Mouse (Mus musculus) gastrocnemius, adult 8-10 months (tissue): ENCODE measurements around the gene Drg2. TPM values are rescaled to one million over a fixed set of nuclear protein-coding genes. Genes with fewer than 3 reads are reported as not detected.
"Not testable (repeated sequence)": the region's sequence is repeated elsewhere in the genome, so short reads cannot be mapped to it uniquely, and the experiment has no call there.

ENCODE experiments used
- DNase-seq, 2 experiments: peaks; one replicate each; pipeline ENCODE4 v3.0.0; 2022; ENCODE audit warnings: low spot score in 2 of 2
- total RNA-seq, 4 experiments: library from RNA; stranded (reverse); gene quantifications; 2 replicates each; pipeline ENCODE4 v1.2.4; 2022

The Drg2 gene
- total RNA-seq = 10 to 100 TPM; 21.6 to 24.9 (median 22.7) TPM

DNA sequence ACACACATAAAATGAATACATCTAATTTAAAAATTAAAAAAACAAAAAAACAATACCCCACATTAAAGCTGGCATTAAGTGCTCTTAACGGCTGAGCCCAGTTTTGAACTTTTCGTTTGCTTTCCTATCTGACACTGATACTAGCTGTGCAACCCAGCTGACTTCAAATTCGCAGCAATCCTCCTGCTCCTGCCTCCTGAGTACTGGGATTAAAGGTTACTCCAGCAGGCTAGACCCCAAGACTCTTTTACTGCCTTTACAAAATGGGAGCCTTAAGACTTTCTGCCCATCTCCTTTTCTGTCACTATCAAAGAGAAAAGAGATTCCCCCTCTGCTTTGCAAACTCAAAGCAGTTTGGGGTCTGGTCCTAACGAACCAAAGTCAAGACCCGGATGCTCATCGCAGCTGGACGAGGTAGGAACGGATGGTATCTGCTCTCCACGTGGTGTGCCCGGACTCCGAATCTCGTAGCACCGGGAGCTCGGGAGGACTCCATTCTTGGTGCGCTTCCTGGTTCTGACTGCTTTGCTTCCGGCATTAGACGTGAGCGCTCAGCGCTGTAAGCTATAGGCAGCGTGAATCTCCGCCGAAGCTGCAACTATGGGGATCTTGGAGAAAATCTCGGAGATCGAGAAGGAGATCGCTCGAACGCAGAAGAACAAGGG is at the start of gene Drg2:
Gene Drg2 (plus strand): TSS at position 512 of the 665 bp plus-strand sequence.
- DNase-seq = peak; percentile 70 to 77

DNA sequence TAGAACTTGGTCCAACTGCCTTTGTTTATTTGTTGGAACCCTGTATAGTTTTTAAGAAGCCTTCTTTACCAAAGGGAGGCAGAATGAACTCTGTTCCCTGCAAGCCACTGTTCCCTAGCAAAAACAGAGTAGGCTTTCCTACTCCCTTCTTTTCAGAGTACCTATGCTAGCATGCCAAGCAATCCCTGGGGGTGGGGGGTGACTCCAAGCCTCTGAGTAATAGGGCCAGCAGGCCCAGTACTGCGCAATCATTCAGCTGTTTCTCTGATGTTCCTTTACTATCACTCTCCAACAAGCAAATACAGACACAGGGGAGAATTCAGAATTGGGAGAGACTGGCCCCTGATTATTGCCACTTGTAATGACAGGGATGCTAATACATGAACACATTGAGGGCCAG is 47.8 kb upstream of the Drg2 start:
- DNase-seq = no peak

DNA sequence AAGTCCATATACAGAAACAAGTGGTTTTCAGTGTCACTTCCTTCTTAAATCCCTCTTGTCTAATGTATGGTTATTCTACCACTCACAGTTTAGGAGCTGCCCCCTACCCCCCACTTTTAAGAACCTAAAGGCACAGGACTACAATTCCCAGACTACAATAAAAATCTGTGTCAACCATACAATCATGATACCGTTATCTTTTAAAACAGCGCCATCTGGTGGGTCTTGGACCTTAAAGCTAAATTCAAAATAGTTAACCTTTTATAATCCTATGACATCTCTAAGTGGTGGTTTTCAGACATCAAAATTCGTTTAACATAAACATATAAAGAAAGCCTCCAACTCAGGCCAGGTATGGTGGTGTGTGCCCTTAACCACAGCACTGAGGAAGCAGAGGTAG is 42.2 kb upstream of the Drg2 start:
- DNase-seq = peak; percentile 20 to 24

DNA sequence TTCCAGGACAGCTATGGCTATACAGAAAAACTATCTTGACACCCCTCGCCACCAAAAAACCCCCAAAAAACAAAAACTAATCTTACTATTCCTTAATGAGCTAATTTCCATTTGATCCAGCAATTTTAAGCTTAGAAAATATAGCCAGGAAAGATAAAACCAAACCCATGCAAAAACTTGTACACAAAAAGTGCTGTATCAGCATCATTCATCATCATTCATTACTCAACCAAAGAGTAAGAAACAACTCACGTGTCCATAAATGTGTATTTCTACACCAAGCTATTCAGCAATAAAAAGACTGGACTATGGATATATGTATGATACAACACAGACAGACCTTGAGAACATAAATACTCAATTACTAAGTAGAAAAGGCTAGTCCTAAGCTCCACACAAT is 41.5 kb upstream of the Drg2 start:
- no peak for DNase-seq

DNA sequence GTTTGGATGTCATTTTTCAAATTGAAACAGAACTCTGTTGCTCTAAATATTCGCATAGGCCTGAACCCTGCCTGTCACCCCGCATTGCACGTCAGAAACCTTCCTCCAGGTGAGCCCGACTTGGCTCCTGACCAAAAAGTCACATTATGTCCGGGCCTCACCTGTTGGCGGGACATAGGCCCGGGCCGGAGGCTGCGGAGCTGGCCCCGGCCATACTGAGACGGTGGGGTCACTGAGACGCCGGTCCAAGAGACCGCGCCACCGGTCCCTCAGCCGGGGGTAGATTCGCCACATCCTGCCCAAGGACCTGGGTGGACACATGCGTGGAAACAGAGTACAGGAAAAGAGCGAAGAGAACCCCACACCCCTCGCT is 37.8 kb upstream of the Drg2 start:
- DNase-seq = no peak

DNA sequence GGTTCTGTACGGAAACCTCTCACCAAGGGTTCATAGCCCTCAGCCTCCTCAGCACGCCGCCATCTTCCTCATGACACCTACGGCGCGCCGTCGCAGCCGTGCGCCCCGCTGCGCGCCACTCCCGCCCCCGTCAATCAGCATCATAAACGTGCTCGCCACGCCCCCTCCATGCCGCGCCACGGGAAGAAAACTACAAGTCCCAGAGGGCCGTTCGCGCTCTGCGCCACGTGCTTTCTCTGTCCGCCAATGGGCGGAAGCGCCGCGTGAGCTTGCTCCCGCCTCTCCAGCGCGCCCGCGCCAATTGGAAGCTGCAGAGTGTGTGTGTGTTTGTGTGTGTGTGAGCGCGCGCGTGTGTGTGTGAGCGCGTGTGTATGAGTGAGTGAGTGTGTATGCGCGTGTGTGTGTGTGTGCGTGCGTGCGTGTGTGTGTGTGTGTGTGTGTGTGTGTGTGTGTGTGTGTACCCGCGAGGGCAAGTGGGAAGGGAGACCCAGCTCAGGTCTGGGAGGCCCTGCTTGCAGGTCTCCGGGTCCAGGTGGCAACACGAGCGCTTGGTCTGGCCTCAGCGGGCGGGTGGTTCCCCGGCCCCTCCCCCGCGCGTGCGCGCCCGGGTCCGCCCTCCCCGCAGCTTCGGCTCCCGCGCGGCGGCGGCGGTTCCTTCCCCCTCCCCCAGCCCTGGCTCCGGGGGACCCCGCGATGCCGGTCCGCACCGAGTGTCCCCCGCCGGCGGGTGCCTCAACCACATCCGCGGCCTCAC is 37.3 kb upstream of the Drg2 start, which contains the start of gene Gid4:
Gene Gid4 (plus strand): TSS at position 183 of the 754 bp plus-strand sequence.
- peak; percentile 98 to 99 for DNase-seq

DNA sequence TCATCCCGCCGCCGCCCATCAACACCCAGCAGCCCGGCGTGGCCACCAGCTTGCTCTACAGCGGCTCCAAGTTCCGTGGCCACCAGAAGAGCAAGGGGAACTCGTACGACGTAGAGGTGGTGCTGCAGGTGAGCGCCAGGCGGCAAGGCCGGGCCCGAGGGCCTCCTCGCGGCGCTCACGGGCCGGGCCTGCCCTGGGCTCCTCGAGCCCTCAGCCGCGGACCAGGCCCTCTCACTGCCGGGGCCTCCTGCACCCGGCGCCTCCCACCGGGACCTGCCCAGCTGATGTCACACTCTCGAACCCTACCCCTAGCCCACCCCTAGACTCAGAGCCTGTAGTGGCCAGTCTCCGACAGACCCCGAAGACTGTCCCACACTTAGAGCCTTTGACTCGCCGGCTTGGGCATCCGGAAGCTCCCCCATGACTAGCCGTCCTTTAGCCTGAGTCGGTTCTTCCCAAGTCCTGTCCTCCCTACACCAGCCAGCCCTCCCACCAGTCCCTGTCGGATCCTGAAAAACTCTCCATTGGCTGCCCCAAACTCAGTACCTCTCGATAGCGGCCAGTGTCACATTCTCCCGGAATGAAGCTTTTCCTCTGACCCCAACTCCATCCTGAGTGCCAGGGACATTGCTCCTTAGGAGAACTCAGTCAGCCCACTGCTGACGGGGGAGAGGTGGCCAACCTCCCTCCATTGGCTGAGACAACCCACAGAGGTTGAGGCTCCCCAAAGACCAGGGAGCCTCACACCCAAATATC is 36.5 kb upstream of the Drg2 start, which contains the start of gene Atpaf2:
Gene Atpaf2 (minus strand): TSS at position 741 of the 756 bp plus-strand sequence.
- DNase-seq = peak; percentile 4 to 16

DNA sequence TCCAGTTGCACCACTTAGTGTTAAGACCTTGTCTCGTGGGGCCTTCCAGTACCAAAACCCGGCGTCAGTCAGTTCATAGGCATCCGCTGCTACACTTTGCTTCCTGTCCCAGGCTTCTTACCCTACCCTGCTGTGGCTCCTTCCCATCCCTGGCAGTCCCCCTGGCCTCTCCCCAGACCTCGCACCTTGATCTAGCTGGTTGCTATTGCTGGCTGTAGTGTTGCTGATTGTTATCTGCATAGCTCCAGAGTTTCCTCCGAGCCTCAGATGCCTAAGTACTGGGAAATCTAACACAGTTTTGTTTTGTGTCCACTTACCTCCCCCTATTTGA is 36.0 kb upstream of the Drg2 start:
- DNase-seq = no peak

DNA sequence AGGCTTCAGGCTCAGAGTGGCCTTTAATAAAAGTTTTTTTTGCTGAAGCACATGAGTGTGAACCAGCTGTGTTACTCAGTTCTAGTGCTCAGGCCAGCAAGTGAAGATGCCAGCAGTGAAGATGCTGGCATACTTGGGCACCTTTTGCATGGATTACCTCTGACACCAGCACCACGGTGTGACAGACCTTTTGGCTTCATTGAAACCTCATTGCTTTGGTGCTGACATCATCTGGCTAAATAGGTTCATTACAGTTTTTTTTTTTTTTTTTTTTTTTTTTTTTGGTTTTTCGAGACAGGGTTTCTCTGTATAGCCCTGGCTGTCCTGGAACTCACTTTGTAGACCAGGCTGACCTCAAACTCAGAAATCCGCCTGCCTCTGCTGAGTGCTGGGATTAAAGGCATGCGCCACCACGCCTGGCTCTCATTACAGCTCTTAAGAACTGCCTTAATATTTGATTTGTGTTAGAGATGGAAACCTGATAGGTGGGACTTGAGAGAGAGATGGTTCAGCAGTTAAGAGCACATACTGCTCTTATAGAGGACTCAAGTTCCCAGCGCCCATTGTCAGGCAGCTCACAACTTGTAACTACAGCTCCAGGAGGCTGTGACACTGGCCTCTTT is 32.2 kb upstream of the Drg2 start:
- DNase-seq = no peak

DNA sequence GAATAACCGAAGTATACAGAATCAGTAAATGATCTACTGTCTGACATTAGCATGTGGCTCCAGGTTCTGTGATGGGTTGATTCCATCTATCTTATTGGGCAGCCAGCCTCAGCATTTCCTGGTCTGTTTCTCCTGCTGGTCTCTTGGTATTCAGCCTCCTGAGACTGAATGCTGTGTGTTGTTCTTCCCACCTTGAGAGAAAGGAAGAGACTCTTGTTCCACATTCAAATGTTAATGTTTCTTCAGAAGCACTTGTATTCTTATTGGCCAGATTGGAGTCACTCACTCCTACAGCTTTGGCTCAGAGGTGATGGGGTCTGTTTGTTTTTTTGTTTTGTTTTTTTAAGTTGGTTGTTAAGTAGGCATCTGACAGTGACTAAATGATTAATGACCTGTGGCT is 31.4 kb upstream of the Drg2 start:
- DNase-seq = no peak

DNA sequence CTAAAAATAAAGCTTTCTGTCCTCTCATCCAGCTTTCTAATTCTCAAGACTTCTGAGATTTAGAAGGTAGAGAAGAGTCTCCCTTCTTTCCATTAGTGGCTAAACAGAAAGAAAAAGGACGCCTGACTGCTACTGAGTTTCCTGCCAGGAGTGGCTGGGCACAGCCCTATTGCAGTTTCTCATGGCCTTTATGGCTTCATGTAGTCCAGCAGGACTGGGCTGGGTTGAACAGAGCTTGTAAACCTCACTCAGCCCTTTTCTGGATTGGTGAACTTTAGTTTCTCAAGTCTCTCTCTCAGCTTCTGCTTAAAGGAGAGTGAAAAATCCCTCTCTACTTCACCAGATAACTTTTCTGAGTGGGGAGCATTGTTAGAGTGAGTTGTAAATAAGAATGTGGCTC is 28.0 kb upstream of the Drg2 start:
- DNase-seq = no peak

DNA sequence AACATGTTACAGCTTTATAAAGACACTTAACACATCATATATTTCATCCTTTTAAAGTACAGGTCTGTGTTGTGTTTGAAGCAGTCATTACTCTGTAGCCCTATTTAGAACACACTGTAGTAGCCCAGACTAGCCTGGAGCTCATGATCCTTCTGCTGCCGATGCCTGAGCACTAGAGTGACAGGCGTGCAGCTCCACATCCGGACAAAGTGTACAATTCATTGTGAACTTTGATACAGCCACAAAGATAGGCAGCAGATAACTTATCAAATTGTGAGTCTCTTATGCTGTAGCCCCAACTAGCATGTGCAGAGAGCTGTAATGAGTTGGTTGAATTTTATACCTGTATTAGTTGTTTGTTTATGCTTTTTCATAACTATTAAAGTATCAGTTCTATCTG is 26.8 kb upstream of the Drg2 start:
- DNase-seq = no peak

DNA sequence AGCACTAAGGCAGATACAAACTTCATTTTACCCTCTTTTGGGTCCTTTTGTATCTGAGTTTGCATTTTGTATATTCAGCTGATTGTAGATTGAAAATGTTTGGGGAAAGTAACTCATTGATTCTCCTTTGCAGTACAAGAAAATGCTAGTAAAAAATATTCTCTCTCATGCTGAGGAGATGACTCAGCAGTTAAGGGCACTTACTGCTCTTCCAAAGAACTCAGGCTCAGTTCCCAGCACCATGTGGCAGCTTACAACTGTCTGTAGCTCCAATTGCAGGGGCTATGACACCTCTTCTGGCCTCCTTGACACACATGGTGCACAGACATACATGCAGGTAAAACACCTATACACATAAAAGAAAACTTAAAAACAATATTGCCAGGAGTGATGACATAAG is 20.9 kb upstream of the Drg2 start:
- no peak for DNase-seq

DNA sequence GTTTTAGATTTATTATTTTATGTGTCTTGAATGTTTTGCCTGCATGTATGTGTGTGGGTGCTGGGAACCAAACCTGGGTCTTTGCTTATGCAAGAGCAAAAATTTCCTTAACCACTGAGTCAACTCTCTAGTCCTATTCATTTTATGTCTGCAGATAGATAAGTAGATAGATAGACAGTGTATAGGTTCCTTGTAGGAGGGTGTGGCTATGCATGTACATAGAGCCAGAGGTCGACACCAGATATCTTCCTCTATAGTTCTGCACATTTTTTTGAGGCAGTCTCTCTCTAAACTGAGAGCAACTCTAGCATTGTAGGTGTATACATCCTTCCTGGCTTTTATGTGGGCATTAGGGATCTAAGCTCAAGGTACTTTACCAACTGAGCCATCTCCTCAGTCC is 19.3 kb upstream of the Drg2 start:
- no peak for DNase-seq

DNA sequence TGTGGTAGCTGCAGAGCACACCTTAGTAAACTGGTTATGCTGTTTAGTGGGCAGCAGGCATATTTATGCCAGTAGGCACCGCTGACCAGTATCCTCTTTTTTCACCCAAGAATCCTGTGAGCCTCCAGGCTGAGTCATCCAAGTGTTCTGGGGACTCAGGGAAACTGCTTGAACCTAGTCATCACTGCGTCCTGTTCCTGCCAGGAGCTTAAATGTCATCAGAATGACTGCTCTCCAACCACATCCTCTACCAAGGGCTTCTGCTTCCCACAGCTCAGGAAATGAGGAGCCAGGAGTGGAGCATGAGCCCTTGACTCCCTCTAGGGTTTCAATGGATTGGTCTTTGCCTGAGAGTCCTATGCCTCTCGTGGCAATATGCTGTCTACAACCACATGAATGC is 17.8 kb upstream of the Drg2 start:
- DNase-seq = no peak

DNA sequence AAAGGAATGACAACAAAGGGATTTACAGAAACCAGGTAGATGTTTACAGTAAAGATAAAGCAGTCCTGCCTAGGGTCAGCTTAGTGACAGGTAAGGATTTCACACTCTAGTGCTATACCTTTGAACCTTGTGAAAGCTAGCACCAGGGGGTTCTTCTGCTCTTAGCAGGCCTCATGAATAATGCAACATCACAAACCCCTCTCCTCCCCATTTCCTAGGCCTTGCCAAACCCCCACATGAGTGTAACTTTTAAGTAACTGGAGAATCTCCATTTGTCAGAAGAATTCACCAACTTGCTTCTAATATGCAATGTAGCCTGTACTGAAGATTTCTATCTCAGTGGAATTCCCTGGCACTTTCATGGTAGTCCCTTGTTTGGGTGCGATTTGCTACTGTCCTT is 14.8 kb upstream of the Drg2 start:
- DNase-seq = not testable (repeated sequence)

DNA sequence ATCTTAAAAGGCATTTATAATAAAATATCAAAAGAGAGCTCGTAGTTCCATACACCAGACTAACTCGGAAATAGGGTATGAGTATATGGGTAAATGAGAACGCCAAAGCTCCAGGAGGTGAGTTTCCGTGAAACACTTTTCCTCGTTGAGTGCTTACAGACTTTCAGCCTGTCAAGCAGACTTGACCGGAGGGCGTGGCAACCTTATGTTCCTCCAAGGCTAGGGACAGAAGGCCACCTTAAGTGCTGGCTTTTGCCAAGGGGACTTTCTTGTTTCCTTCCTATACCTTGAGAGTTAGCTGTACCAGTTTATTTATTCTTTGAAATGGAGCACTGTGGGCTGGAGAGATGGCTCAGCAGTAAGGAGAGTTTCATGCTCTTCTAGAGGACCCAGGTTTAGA is 14.2 kb upstream of the Drg2 start:
- DNase-seq = no peak

DNA sequence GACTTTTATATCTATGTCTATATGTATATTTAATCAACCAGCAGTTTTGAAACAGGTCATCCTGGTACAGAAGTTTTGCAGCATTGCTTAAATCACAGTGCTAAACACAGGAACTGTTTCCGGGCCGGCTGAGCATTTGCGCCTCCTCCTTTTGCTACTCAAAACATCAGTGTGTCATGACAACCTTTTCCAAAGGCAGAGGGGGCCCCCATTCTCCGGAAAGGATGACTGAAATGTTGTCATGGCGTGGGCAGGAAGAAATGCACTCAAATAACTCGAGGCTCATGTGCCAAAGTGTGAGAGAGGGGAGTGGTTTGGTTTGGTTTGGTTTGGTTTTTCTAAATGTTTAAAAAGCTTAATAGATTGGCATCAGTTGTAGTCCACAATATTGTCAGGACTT is 11.5 kb upstream of the Drg2 start:
- DNase-seq = no peak

DNA sequence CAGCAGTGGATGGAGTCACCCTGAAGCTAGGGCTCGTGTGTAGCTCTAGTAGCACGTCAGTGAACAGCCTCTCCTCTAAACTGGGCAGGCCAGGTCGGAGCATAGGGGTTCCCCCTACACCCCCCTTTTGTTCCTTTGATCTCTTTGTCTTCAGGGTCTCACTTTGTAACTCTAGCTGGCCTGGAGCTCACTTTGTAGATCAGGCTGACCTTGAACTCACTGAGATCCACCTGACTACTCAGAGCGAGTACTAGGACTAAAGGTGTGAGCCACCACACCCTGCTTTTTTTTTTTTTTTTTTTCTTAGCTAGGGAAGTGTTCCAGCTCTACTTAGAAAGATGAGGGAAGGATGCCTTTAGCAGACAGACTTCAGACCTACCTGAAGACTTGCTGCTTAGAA is 10.4 kb upstream of the Drg2 start:
- DNase-seq = no peak

DNA sequence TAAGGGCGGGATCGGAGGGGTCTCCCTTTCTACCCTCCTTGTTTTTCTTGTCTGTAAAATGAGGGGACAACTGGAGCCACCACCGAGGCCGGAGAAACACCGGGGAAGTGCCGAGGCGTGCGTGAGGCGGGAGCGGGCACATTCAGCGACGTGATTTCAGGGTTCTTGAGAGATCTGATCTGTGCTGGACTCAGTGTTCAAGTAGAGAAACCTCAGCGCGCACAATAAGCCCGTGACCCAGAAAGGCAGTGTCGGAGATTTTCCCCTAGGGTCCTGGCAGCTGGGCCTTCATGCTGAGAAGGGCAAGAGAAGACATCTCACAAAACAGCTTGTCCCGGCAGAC is 325 bp downstream of the Drg2 start:
- DNase-seq = no peak

DNA sequence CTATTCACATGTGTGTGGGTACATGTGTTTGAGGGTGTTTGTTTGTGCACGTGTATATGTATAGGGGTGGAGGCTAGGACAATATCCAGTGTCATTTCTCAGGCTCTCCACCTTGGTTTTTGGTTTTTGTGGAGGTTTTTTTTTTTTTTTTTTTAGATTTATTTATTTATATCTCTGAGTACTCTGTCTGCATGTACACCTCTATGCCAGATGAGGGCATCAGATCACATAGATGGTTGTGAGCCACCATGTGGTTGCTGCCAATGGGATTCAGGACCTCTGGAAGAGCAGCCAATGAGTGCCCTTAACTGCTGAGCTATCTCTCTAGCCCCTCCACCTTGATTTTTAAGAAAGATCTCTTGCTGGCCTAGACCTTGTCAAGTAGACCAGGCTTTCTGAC is 3.6 kb downstream of the Drg2 start:
- no peak for DNase-seq

DNA sequence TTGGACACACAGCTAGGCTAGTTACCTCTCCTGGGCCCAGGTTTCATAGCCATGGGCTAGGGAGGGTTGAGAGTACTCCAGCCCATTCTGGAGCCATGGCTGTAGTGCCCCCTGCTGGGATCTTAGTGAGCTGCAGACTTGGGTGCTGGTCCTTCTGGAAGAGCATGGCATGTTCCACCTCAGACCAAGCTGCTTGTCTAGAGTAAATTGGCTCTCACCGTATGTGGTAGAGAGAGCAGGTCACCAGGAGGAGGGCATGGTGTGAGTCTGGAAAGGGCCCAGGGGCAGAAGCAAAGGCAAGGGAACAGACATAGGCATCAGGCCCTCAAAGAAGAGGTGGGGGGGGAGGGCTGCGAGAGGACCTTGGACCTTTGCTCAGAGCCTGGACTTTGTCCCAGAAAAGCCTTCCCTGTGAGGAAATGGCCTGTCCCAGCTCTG is 11.6 kb downstream of the Drg2 start:
- no peak for DNase-seq
